Mouse (Mus musculus) forebrain, postnatal 0 days (tissue): Measurements from ENCODE around the gene Stk11ip. TPM values are rescaled to one million over a fixed set of nuclear protein-coding genes. Genes with fewer than 3 reads are reported as not detected.

Experiments used
- ATAC-seq: fragments of 200-750 bp; cut with Nextera tagmentation; 2 replicates; pipeline ENCODE4 v1.8.0; 2017; ENCODE audit warnings: mild to moderate bottlenecking, moderate library complexity
- DNase-seq: peaks from one replicate; pipeline ENCODE4 v3.0.0-alpha.2; 2015
- H3K27ac ChIP-seq: fragments of 300-500 bp; sonication (generic); 2 replicates; pipeline ENCODE4 v1.5.1; 2014; ENCODE audit warnings: low read depth, mild to moderate bottlenecking, antibody characterized with exemption, low read length, moderate library complexity, mixed read lengths
- H3K27me3 ChIP-seq: fragments of 300-500 bp; sonication (generic); 2 replicates; pipeline ENCODE4 v1.6.1; 2014; ENCODE audit warnings: mild to moderate bottlenecking, low read length, mixed read lengths; ENCODE audit not compliant: insufficient read depth
- H3K36me3 ChIP-seq: fragments of 300-500 bp; sonication (generic); 2 replicates; pipeline ENCODE4 v1.6.1; 2014; ENCODE audit warnings: mild to moderate bottlenecking, moderate library complexity; ENCODE audit not compliant: insufficient read depth
- H3K4me1 ChIP-seq: fragments of 300-500 bp; sonication (generic); 2 replicates; pipeline ENCODE4 v1.6.1; 2014; ENCODE audit warnings: antibody characterized with exemption; ENCODE audit not compliant: insufficient read depth
- H3K4me2 ChIP-seq: fragments of 300-500 bp; sonication (generic); 2 replicates; pipeline ENCODE4 v1.6.1; 2014; ENCODE audit warnings: low read depth, mild to moderate bottlenecking, moderate library complexity
- H3K4me3 ChIP-seq: fragments of 300-500 bp; sonication (generic); 2 replicates; pipeline ENCODE4 v1.5.1; 2014; ENCODE audit warnings: low read depth, low read length, mixed read lengths
- H3K9ac ChIP-seq: fragments of 300-500 bp; sonication (generic); 2 replicates; pipeline ENCODE4 v1.6.1; 2014; ENCODE audit warnings: mild to moderate bottlenecking
- H3K9me3 ChIP-seq: fragments of 300-500 bp; sonication (generic); 2 replicates; pipeline ENCODE4 v1.6.1; 2016; ENCODE audit warnings: low read length
- CTCF ChIP-seq: sonication (generic); IDR thresholded peaks from 2 replicates; pipeline ENCODE4 v1.5.1; 2016; ENCODE audit warnings: antibody characterized with exemption, control low read depth, low read depth
- WGBS: fragments of 180-500 bp; shearing (Covaris S2); extraction: QIAGEN DNeasy Blood & Tissue Kit; methylation state at CpG from one replicate; pipeline ENCODE4 v1.1.7; 2014; 5-methylcytosine and 5-hydroxymethylcytosine counted together
- polyA plus RNA-seq: library from polyadenylated mRNA; unstranded; fragments of >200 nt; fragmentation: Nextera tagmentation; extraction: Ambion mirVana; gene quantifications from 2 replicates; pipeline ENCODE4 v1.2.1, GENCODE M21; 2015
- total RNA-seq: library from RNA; depleted of rRNA; stranded (reverse); fragments of >200 nt; gene quantifications from 2 replicates; pipeline ENCODE4 v1.2.3, GENCODE M21; 2014; rRNA removed

Stk11ip gene
- 25.8 and 34.7 TPM in 2 replicates for total RNA-seq
- 12.1 and 14.3 TPM in 2 replicates for polyA plus RNA-seq

DNA sequence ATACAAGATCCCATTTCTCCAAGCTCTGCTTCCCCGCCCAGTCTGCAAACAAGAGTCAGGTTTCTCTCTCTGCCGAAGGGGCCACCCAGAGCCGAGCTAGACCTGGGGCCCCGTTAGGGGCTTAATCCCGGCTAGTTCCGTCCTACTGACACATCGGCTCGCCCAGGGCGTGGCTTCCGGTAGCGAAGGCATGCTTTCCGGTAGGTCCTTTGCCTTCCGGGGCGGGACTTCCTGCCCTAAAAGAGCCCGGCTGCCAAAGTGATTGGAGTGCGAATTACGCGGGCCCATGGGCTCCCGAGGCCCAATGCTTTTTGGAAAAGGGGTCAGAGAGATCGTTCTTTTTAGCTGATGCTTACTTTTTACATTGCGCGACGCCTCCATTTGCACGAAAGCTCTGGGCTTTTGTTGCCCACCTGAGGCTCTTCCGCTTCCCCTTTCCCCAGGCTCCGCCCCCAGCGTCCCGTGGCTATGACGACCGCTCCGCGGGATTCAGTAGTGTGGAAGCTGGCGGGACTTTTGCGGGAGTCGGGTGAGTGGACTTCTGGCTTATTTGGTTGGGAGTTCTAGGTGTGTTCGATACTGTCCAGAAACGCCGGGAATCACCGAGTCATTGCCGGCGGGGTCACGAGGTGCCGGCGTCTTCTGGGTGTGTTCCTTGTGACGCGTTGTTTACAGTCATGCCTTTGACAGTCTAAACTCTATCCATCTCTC is at the start of gene Stk11ip:
Gene Stk11ip, plus strand, starts transcription at position 209 of the 711 bp plus-strand sequence.
- WGBS = 1% methylated on average over 46 of the region's 46 CpGs
- Histone ChIP-seq H3K4me1 (peaks cover 4% of the 10 kb centered on the region), H3K36me3 (peaks cover 11% of the 10 kb centered on the region), H3K4me3 (peak within 1 kb of the TSS; percentile 57), H3K9ac (peak within 1 kb of the TSS; percentile 53), H3K4me2 (peak within 1 kb of the TSS; percentile 56), H3K9me3 (no peaks in the 10 kb centered on the region), H3K27ac (peak within 1 kb of the TSS; percentile 80), H3K27me3 (no peaks in the 10 kb centered on the region)
- ATAC-seq (peak; percentile 99), DNase-seq (peak; percentile 95)
- no peak for TF ChIP-seq CTCF

GRCm38 (mm10) chr1:75476441-75476840 is 44.9 kb upstream of the Stk11ip start:
- Histone ChIP-seq H3K27me3 (no peaks in the 10 kb centered on the region), H3K4me3 (no peak overlapping the region), H3K9me3 (no peaks in the 10 kb centered on the region), H3K9ac (no peak overlapping the region), H3K4me1 (peaks cover 26% of the 10 kb centered on the region), H3K36me3 (peaks cover 53% of the 10 kb centered on the region), H3K27ac (no peak overlapping the region), H3K4me2 (no peak overlapping the region)
- no peak for ATAC-seq
- DNase-seq = no peak
- 95% methylated on average over 11 of the region's 11 CpGs for WGBS
- no peak for TF ChIP-seq CTCF

GRCm38 (mm10) chr1:75477264-75477965 is 43.9 kb upstream of the Stk11ip start:
- H3K27ac ChIP-seq = no peak overlapping the region
- peaks cover 49% of the 10 kb centered on the region for H3K36me3 ChIP-seq
- H3K9ac ChIP-seq = no peak overlapping the region; the same call in 1 of the 2 replicates
- 11% methylated on average over 35 of the region's 35 CpGs for WGBS
- H3K27me3 ChIP-seq = no peaks in the 10 kb centered on the region
- TF ChIP-seq CTCF = peak; percentile 83
- ATAC-seq = no peak
- H3K4me2 ChIP-seq = peak overlapping the region; percentile 82
- peak overlapping the region; percentile 85 for H3K4me3 ChIP-seq
- H3K4me1 ChIP-seq = peaks cover 26% of the 10 kb centered on the region
- no peaks in the 10 kb centered on the region for H3K9me3 ChIP-seq
- DNase-seq = peak; percentile 86

GRCm38 (mm10) chr1:75477966-75478290 is 43.4 kb upstream of the Stk11ip start:
- H3K36me3 ChIP-seq = peaks cover 49% of the 10 kb centered on the region
- no peak for TF ChIP-seq CTCF
- DNase-seq = peak; percentile 43
- no peak overlapping the region for H3K27ac ChIP-seq
- 45% methylated on average over 3 of the region's 3 CpGs for whole genome bisulfite sequencing
- no peaks in the 10 kb centered on the region for H3K9me3 ChIP-seq
- no peak for ATAC-seq
- H3K4me1 ChIP-seq = peaks cover 26% of the 10 kb centered on the region
- H3K9ac ChIP-seq = no peak overlapping the region; the same call in 1 of the 2 replicates
- peak overlapping the region; percentile 82 for H3K4me2 ChIP-seq
- H3K4me3 ChIP-seq = peak overlapping the region; percentile 85
- no peaks in the 10 kb centered on the region for H3K27me3 ChIP-seq

GRCm38 (mm10) chr1:75478497-75478896 is 42.8 kb upstream of the Stk11ip start:
- no peak for TF ChIP-seq CTCF
- Histone ChIP-seq H3K27me3 (no peaks in the 10 kb centered on the region), H3K27ac (peak overlapping the region; percentile 83), H3K4me1 (peaks cover 26% of the 10 kb centered on the region), H3K4me2 (peak overlapping the region; percentile 82), H3K4me3 (peak overlapping the region; percentile 85), H3K9ac (peak overlapping the region; percentile 90), H3K9me3 (no peaks in the 10 kb centered on the region), H3K36me3 (peaks cover 50% of the 10 kb centered on the region)
- ATAC-seq = no peak; the same call in 1 of the 2 replicates
- WGBS = 1% methylated on average over 19 of the region's 25 CpGs
- DNase-seq = no peak

DNA sequence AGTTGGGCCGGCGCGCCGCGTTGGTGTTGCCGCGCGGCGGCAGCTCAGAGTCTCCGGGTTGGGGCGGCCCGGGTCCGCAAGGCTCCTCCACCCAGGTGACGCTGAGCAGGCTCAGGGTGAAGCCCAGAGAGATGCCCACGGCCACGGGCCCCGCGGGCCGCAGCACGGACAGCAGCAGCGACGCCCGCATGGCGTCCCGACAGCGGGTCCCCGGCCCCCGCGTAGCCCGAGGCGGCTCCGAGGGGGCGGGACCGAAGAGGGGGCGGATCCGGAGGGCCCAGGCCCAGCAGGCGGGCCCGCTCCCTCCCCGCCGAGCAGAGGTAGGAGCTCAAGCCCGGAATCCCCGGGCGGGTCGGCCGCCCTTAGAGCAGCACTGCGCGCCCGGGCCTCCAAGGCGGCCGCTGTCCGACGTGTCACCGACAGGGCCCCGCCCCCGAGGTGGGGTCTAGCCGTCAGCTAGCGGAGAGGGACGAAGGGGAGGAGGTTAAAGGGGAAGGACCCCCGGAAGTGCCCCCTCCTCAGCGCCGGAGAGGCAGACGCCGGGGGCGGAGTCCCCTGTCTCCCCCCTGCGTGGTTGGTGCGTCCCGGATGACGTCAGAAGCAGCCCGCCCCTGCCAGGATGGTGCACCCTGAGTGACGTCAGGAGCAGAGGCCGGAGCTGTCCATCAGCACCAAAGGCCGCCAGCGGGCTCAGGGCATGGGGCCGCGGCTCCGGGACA is 42.3 kb upstream of the Stk11ip start, which contains the start of the genes Chpf and Tmem198:
Gene Chpf, minus strand, starts transcription at position 392 of the 719 bp plus-strand sequence.
Gene Tmem198, plus strand, starts transcription at position 617 of the 719 bp plus-strand sequence.
- ATAC-seq (peak; percentile 94), DNase-seq (peak; percentile 98)
- no peak for TF ChIP-seq CTCF
- Histone ChIP-seq H3K4me1 (peaks cover 26% of the 10 kb centered on the region), H3K9ac (peak within 1 kb of the TSS; percentile 90), H3K4me3 (peak within 1 kb of the TSS; percentile 85), H3K4me2 (peak within 1 kb of the TSS; percentile 82), H3K36me3 (peaks cover 48% of the 10 kb centered on the region), H3K9me3 (no peaks in the 10 kb centered on the region), H3K27ac (peak within 1 kb of the TSS; percentile 83), H3K27me3 (no peaks in the 10 kb centered on the region)
- under 1% methylated on average over 67 of the region's 76 CpGs for WGBS
